Mouse (Mus musculus) liver, embryonic 14 days (tissue): ENCODE data around the gene Snrnp48. TPM values are rescaled to one million over a fixed set of nuclear protein-coding genes. Genes with fewer than 3 reads are reported as not detected.

Experiments used
- polyA plus RNA-seq: library from polyadenylated mRNA; depleted of rRNA; stranded (reverse); fragments of >200 nt; gene quantifications from 2 replicates; pipeline ENCODE4 v1.2.3, GENCODE M21; 2012; rRNA removed

The Snrnp48 gene
- polyA plus RNA-seq: 17.1 and 17.7 TPM in 2 replicates

DNA sequence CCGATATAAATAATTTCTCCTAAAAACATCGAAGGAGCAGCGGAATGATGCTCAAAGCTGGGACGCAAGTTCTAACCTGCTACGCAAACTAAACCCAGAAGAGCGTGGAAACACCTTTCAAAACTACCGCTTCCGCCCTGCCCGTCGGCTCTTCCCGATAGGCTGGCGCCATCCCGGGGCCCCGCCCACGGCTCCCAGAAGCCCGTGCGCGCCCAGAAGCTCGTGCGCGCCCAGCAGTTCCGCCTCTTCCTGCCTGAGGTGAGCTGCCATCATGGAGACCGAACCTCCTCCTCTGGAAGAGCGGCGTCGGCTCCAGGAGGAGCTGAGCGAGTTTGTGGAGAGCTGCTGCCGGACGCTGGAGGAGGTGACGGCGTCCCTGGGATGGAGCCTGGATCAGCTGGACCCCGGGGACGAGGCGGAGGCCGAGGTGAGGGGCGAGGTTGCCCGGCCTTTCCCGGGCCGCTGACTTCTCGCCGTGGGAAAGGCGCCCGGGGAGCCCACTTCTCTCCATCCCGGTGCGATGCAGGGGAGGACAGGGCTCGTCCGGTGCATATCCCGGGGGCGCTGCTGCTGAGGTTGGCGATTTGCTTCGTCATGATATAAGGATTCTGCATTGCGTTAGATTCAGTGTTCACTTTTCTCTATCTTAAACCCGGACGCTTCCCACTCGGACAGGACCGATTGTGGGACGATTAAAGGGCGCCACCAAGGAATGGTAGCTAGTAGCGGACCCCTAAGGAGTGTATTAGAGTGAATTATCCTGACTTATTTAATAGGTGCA is at the start of gene Snrnp48:
Gene Snrnp48 (plus strand): TSS at position 237 of the 781 bp plus-strand sequence.

Other genes starting within 250 kb of the Snrnp48 start
- gene Ssr1, start 210.7 kb upstream of the Snrnp48 start, polyA plus RNA-seq: 17.0 and 20.9 TPM in 2 replicates
- gene Riok1, start 167.9 kb upstream of the Snrnp48 start, polyA plus RNA-seq: 12.8 and 19.2 TPM in 2 replicates
- gene Cage1, start 167.9 kb upstream of the Snrnp48 start, polyA plus RNA-seq: 0.14 and 0.18 TPM in 2 replicates
- gene Dsp, start 53.6 kb upstream of the Snrnp48 start, polyA plus RNA-seq: 1.7 and 2.0 TPM in 2 replicates
- 0.30 and 0.43 TPM in 2 replicates for gene Bmp6, start 140.2 kb downstream of the Snrnp48 start, polyA plus RNA-seq